Mouse (Mus musculus) brain, embryonic 14.5 days (tissue): Measurements from ENCODE around the gene Krtap5-5. TPM values are rescaled to one million over a fixed set of nuclear protein-coding genes. Genes with fewer than 3 reads are reported as not detected.
"Not testable (repeated sequence)": the region's sequence is repeated elsewhere in the genome, so short reads cannot be mapped to it uniquely, and the experiment has no call there.

Experiments
- DNase-seq: peaks from one replicate; pipeline ENCODE4 v3.0.0-alpha.2; 2011; ENCODE audit warnings: low read depth
- CTCF ChIP-seq: fragments of 200-500 bp; IDR thresholded peaks from 2 replicates; pipeline ENCODE4 v1.5.1; 2012; ENCODE audit warnings: inconsistent platforms, mild to moderate bottlenecking, moderate library complexity, borderline replicate concordance; ENCODE audit not compliant: insufficient read depth, insufficient read length; ENCODE audit errors: extremely low read depth
- POLR2A ChIP-seq: fragments of 200-500 bp; IDR thresholded peaks from 2 replicates; pipeline ENCODE4 v1.6.1; 2012; ENCODE audit warnings: mild to moderate bottlenecking, inconsistent platforms, borderline replicate concordance; ENCODE audit not compliant: poor library complexity, insufficient read depth, insufficient read length, severe bottlenecking; ENCODE audit errors: extremely low read depth
- polyA plus RNA-seq: library from polyadenylated mRNA; depleted of rRNA; stranded (reverse); fragments of >200 nt; gene quantifications from 2 replicates; pipeline ENCODE4 v1.2.3, GENCODE M21; 2012; rRNA removed

The Krtap5-5 gene
- polyA plus RNA-seq = not detected in 2 replicates

DNA sequence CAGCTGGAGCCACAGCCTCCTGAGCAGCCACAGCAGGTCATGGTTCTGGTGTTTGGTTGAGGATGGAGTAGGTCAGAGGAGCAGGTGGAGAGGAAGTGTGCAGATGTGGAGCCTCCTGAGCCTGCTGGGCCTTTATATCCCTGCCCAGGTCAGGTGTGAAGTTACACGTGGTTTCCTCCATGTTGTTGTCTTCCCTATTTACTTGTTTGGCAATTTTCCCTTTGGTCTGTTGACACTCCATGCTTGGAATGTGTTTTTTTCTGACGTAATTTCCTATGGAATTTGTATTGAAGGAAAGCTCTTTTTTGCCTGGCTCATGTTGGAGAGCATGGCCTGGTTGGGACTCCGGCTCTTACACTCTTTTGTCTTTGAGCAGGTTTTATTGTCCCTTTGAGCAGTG, at the start of gene Krtap5-5:
TSS of gene Krtap5-5 (minus strand) at position 101 of the 400 bp plus-strand sequence.
- DNase-seq = not testable (repeated sequence)

DNA sequence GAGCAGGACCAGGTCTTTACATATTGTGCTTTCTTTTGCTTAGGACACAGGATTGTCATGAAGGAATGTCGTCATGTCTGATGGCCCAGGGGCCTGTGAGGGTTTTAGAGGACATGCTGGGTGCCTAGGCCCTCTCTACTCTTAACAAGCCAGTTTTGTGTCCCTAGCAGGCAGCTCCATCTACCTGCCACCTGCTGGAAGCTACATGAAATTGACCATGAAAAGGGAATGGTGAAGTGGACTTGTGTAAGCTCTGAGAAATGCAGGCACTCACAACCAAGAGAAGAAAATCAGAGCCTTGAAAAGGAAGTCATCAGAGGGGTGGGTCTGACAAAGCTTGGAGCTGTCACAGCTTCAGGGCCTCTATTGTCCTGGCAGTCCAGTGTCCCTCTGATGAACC, 49.5 kb upstream of the Krtap5-5 start:
- TF ChIP-seq CTCF = peak; percentile 8; the same call in 1 of the 2 replicates

GRCm38 (mm10) chr7:142278183-142278582, 48.4 kb upstream of the Krtap5-5 start:
- TF ChIP-seq CTCF = peak; percentile 66
- peak; percentile 73 for DNase-seq

More for the DNA sequence above, 49.5 kb upstream of the Krtap5-5 start:
- DNase-seq = not testable (repeated sequence)

GRCm38 (mm10) chr7:142274263-142274662, 44.5 kb upstream of the Krtap5-5 start, which contains the start of gene Gm4559:
Gene Gm4559 (minus strand): TSS chr7:142274363.
- DNase-seq = not testable (repeated sequence)

DNA sequence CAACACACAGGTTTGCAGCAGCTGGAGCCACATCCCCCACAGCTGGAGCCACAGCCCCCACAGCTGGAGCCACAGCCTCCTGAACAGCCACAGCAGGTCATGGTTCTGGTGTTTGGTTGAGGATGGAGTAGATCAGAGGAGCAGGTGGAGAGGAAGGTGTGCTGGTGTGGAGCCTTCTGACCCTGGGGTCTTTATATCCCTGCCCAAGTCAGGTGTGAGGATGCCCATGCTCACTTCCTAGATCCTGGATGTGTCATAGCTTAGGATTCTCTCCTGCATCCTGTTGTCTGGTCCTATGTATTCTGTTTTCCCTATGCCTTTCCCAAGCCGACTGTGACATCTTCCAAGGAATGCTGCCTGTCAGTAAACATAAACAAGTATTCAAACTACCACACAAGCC, 28.5 kb upstream of the Krtap5-5 start, which contains the start of gene Gm2431:
TSS of gene Gm2431 (minus strand) at position 101 of the 400 bp plus-strand sequence.
- DNase-seq = not testable (repeated sequence)

GRCm38 (mm10) chr7:142255517-142255916, 25.7 kb upstream of the Krtap5-5 start:
- TF ChIP-seq POLR2A = no peak
- TF ChIP-seq CTCF = peak; percentile 90
- DNase-seq = peak; percentile 61

- peak; percentile 66; the same call in 1 of the 2 replicates for TF ChIP-seq CTCF
- no peak for TF ChIP-seq POLR2A
- DNase-seq = peak; percentile 68
Measured at GRCm38 (mm10) chr7:142249824-142250223, 20.1 kb upstream of the Krtap5-5 start.

- TF ChIP-seq POLR2A (no peak), CTCF (no peak)
- no peak for DNase-seq
Measured at GRCm38 (mm10) chr7:142240978-142241377, 11.2 kb upstream of the Krtap5-5 start, which contains the start of gene Gm40460. Gene Gm40460 (minus strand): TSS chr7:142241078.

- TF ChIP-seq CTCF = no peak
- no peak for TF ChIP-seq POLR2A
- no peak for DNase-seq
Measured at GRCm38 (mm10) chr7:142231540-142231939, 1.8 kb upstream of the Krtap5-5 start.

- TF ChIP-seq POLR2A (no peak), CTCF (no peak)
- DNase-seq = no peak
Measured at GRCm38 (mm10) chr7:142224518-142224917, 5.3 kb downstream of the Krtap5-5 start.

DNA sequence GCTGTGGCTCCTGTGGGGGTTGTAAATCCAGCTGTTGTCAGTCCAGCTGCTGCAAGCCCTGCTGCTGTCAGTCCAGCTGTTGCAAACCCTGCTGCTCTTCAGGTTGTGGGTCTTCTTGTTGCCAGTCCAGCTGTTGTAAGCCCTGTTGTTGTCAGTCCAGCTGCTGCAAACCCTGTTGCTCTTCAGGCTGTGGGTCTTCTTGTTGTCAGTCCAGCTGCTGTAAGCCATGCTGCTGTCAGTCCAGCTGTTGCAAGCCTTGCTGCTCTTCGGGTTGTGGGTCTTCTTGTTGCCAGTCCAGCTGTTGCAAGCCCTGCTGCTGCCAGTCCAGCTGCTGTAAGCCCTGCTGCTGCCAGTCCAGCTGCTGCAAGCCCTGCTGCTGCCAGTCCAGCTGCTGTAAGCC, 17.6 kb downstream of the Krtap5-5 start:
- DNase-seq = not testable (repeated sequence)

- no peak for TF ChIP-seq CTCF
- no peak for TF ChIP-seq POLR2A
- no peak for DNase-seq
Measured at GRCm38 (mm10) chr7:142211559-142211958, 18.2 kb downstream of the Krtap5-5 start, which contains the start of gene Gm7579. Gene Gm7579 (plus strand): TSS chr7:142211859.

DNA sequence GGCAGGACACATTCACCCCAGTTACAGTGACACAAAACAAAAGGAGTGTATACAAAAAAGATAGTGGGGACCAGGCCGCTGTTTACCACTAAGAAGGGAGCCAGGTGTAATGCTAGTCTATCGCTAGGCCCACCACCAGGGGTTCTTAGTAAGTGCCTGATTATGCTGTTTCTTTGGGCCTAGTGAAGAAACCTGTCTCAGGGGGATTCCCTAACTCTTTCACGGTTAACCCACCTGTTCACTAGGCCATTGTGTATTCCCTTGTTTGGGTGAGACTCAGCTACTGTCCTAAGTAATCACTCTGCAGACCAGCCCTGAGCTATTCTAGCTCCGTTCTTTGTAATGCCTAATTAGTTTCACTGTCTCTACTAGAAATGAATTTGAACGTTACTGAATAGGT, 22.9 kb downstream of the Krtap5-5 start:
- not testable (repeated sequence) for DNase-seq

GRCm38 (mm10) chr7:142205488-142205887, 24.3 kb downstream of the Krtap5-5 start:
- no peak for TF ChIP-seq POLR2A
- TF ChIP-seq CTCF = no peak
- no peak for DNase-seq
